Mouse (Mus musculus): ENCODE results near the gene Tent5a. TPM values are rescaled to one million over a fixed set of nuclear protein-coding genes. Genes with fewer than 3 reads are reported as not detected.
A peak's percentile ranks its signal among the peaks of the same experiment; 100 is the strongest.

Gene Tent5a
- 6.1 and 6.9 TPM in 2 replicates for polyA plus RNA-seq (2016; fragmentation: Nextera tagmentation; extraction: Ambion mirVana)

- Histone ChIP-seq H3K27ac (peak within 1 kb of the TSS; percentile 57; the same call in 1 of the 2 replicates), H3K4me3 (peak within 1 kb of the TSS; percentile 74), H3K36me3 (no peaks in the 10 kb centered on the region), H3K9ac (peak within 1 kb of the TSS; percentile 60), H3K4me1 (no peaks in the 10 kb centered on the region), H3K4me2 (replicated peaks) (peak within 1 kb of the TSS; percentile 91), H3K27me3 (peaks cover 22% of the 10 kb centered on the region), H3K9me3 (no peaks in the 10 kb centered on the region)
- peak; percentile 90 for ATAC-seq (ENCODE audit: insufficient number of reproducible peaks, insufficient read depth, low FRiP score, low TSS enrichment)
- WGBS, result under 1% methylated on average over 72 of the region's 72 CpGs
Measured at GRCm38 (mm10) chr9:85327242-85328211, at the start of gene Tent5a. TSS of gene Tent5a (minus strand) at chr9:85327348.

- 85% methylated on average over 3 of the region's 3 CpGs for WGBS
- Histone ChIP-seq H3K4me3 (no peak overlapping the region), H3K27ac (no peak overlapping the region), H3K9me3 (no peaks in the 10 kb centered on the region), H3K27me3 (no peaks in the 10 kb centered on the region), H3K4me2 (replicated peaks) (no peak overlapping the region), H3K9ac (no peak overlapping the region), H3K36me3 (no peaks in the 10 kb centered on the region), H3K4me1 (no peaks in the 10 kb centered on the region)
- ATAC-seq (ENCODE audit: insufficient number of reproducible peaks, insufficient read depth, low FRiP score, low TSS enrichment), result no peak
Measured at GRCm38 (mm10) chr9:85376643-85377307, 49.6 kb upstream of the Tent5a start.

GRCm38 (mm10) chr9:85375152-85375551, 48.0 kb upstream of the Tent5a start:
- no peaks in the 10 kb centered on the region for H3K9me3 ChIP-seq
- no peak overlapping the region for H3K4me3 ChIP-seq
- WGBS, result 77% methylated on average over 4 of the region's 4 CpGs
- no peaks in the 10 kb centered on the region for H3K4me1 ChIP-seq
- no peak overlapping the region for H3K9ac ChIP-seq
- no peak for ATAC-seq (ENCODE audit: insufficient number of reproducible peaks, insufficient read depth, low FRiP score, low TSS enrichment)
- no peaks in the 10 kb centered on the region for H3K36me3 ChIP-seq
- no peak overlapping the region for H3K4me2 ChIP-seq (replicated peaks)
- no peak overlapping the region for H3K27ac ChIP-seq
- no peaks in the 10 kb centered on the region for H3K27me3 ChIP-seq

DNA sequence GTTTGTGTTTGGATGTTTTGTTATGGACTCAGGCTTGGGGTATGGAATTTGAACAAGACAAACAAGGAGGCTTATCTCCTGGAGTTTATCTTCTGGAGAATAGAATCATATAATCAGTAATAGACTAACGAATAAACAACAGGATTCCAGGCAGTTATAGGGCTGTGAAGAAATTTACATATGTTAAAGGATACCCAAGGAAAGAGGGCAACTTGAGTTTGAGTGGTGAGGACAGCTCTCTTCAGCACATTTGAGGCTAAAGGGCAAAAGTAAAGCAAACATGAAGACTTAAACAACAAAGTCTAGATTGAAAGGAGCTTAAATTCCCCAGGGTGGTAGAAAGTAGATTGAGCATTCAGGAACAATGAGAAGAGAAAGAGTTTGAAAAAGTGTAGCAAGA, 44.9 kb upstream of the Tent5a start:
- H3K4me1 ChIP-seq, result no peaks in the 10 kb centered on the region
- H3K4me3 ChIP-seq, result no peak overlapping the region
- no peak for ATAC-seq (ENCODE audit: insufficient number of reproducible peaks, insufficient read depth, low FRiP score, low TSS enrichment)
- no peak overlapping the region for H3K4me2 ChIP-seq (replicated peaks)
- no peaks in the 10 kb centered on the region for H3K36me3 ChIP-seq
- H3K27ac ChIP-seq, result no peak overlapping the region
- H3K27me3 ChIP-seq, result no peaks in the 10 kb centered on the region
- H3K9ac ChIP-seq, result no peak overlapping the region
- no peaks in the 10 kb centered on the region for H3K9me3 ChIP-seq
- WGBS, result 71% methylated on average over 1 of the region's 1 CpGs

DNA sequence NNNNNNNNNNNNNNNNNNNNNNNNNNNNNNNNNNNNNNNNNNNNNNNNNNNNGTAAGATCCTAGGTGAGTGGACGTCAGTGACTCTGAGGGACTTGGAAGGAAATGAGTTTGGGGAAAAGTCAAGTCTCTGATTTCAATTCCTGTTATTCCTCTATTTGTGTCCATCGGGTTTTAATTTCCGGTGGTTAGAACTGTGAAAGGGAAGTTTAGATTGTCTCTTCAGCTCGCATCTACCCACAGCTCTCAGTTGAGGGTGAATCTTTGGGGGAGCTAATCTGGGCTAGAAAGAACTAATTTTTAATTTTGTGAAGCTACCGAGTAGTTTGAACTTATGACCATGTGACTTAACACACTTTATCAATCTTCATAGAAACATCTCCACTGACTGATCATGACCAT, 42.4 kb upstream of the Tent5a start:
- H3K36me3 ChIP-seq, result no peaks in the 10 kb centered on the region
- 78% methylated on average over 5 of the region's 5 CpGs for WGBS
- no peaks in the 10 kb centered on the region for H3K27me3 ChIP-seq
- no peak for ATAC-seq (ENCODE audit: insufficient number of reproducible peaks, insufficient read depth, low FRiP score, low TSS enrichment)
- no peak overlapping the region for H3K4me2 ChIP-seq (replicated peaks)
- H3K9me3 ChIP-seq, result no peaks in the 10 kb centered on the region
- no peaks in the 10 kb centered on the region for H3K4me1 ChIP-seq
- H3K27ac ChIP-seq, result no peak overlapping the region
- no peak overlapping the region for H3K4me3 ChIP-seq
- no peak overlapping the region for H3K9ac ChIP-seq

- no peak for ATAC-seq (ENCODE audit: insufficient number of reproducible peaks, insufficient read depth, low FRiP score, low TSS enrichment)
- H3K9me3 ChIP-seq, result no peaks in the 10 kb centered on the region
- H3K4me1 ChIP-seq, result no peaks in the 10 kb centered on the region
- 74% methylated on average over 7 of the region's 7 CpGs for WGBS
- H3K4me3 ChIP-seq, result no peak overlapping the region
- no peak overlapping the region for H3K4me2 ChIP-seq (replicated peaks)
- no peak overlapping the region for H3K27ac ChIP-seq
- H3K9ac ChIP-seq, result no peak overlapping the region
- H3K27me3 ChIP-seq, result no peaks in the 10 kb centered on the region
- no peaks in the 10 kb centered on the region for H3K36me3 ChIP-seq
Measured at GRCm38 (mm10) chr9:85357154-85357860, 30.2 kb upstream of the Tent5a start.

DNA sequence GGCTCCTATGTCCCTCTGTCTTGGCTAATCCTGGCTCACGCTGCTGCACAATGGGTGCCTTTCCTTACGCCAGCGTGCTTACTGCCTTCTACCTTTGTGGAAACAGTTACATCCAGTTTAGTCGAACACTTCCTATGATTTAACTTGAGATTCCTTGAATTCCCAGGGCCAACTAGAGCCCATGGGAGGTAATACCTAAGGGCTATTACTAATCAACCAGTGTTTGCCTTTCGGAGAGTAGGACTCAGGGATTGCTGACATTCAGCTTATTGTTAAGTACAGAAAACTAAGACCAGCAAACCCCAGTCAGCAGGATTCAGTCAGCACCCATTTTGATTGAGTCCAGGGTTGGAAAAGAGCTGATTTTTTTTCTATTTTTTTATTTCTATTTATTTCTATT, 28.4 kb upstream of the Tent5a start:
- H3K9ac ChIP-seq, result no peak overlapping the region
- no peaks in the 10 kb centered on the region for H3K27me3 ChIP-seq
- no peaks in the 10 kb centered on the region for H3K4me1 ChIP-seq
- no peak for ATAC-seq (ENCODE audit: insufficient number of reproducible peaks, insufficient read depth, low FRiP score, low TSS enrichment)
- 70% methylated on average over 5 of the region's 5 CpGs for WGBS
- H3K27ac ChIP-seq, result no peak overlapping the region
- H3K36me3 ChIP-seq, result no peaks in the 10 kb centered on the region
- no peak overlapping the region for H3K4me2 ChIP-seq (replicated peaks)
- H3K9me3 ChIP-seq, result no peaks in the 10 kb centered on the region
- H3K4me3 ChIP-seq, result no peak overlapping the region

GRCm38 (mm10) chr9:85347823-85348523, 20.8 kb upstream of the Tent5a start:
- no peaks in the 10 kb centered on the region for H3K9me3 ChIP-seq
- no peak overlapping the region for H3K4me3 ChIP-seq
- no peaks in the 10 kb centered on the region for H3K27me3 ChIP-seq
- no peak overlapping the region for H3K27ac ChIP-seq
- no peak for ATAC-seq (ENCODE audit: insufficient number of reproducible peaks, insufficient read depth, low FRiP score, low TSS enrichment)
- H3K36me3 ChIP-seq, result no peaks in the 10 kb centered on the region
- H3K9ac ChIP-seq, result no peak overlapping the region
- WGBS, result 75% methylated on average over 10 of the region's 10 CpGs
- no peaks in the 10 kb centered on the region for H3K4me1 ChIP-seq
- no peak overlapping the region for H3K4me2 ChIP-seq (replicated peaks)

DNA sequence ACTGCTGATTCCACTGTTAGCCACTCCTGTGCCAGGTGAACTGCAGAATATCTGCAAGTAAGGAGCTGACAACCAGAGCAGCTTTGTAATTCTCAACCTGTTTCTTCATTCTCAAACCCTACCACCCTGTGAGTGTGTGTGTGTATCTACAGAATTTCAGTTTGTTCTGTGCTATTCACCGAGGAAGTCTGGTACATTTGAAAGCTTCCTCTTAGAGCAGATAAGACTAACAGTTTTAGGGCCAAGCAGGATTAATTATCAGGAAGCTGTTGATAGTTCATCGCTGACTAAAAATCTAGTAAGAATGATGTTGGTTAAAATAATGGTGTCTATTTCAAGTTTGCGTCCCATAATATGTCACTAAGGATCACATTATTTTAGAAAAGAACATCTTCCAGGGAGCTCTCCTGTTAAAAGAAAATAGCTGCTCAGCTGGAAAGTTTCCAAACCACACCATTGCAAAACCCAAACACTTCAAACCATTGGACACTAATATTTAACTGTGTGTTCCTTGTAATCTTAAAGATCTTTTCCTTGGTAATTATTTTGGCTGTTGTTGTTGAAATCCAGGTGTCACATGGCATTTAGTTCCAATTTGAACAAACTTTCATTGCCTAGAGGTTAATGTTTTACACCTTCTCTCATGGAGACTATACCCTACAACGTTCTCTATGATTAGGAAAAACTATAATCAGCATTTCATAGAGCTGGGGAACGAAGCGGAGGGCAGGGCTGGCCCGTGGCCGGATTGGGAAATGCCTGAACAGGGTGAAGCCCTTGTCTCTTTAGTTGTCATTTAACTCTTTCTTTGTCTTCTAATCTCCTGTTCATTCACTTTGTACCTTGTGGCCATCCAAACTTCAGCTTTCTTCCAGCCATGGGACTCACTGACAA, 16.0 kb upstream of the Tent5a start:
- ATAC-seq (ENCODE audit: insufficient number of reproducible peaks, insufficient read depth, low FRiP score, low TSS enrichment), result no peak
- no peaks in the 10 kb centered on the region for H3K4me1 ChIP-seq
- no peak overlapping the region for H3K4me2 ChIP-seq (replicated peaks)
- H3K27ac ChIP-seq, result no peak overlapping the region
- H3K4me3 ChIP-seq, result no peak overlapping the region
- no peaks in the 10 kb centered on the region for H3K9me3 ChIP-seq
- no peaks in the 10 kb centered on the region for H3K36me3 ChIP-seq
- H3K27me3 ChIP-seq, result no peaks in the 10 kb centered on the region
- WGBS, result 80% methylated on average over 8 of the region's 8 CpGs
- H3K9ac ChIP-seq, result no peak overlapping the region

DNA sequence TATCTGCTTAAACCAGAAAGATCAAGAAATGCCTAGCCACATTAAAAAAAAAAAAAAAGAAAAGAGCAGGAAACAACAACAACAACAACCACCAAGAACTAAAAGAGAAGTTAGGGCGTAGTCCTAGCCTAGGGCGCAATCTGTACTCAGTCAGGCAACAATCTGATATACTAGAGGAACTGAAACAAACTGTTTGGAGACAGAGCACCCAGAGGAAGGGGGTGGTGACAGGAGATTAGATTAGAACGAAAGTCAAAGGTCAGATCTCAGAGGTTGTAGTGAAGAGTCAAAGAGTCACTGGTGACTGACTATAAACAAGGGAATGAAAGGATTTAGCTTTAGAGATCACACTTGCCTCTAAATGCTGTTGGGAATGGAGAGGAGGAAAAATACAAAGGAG, 13.2 kb upstream of the Tent5a start:
- H3K4me2 ChIP-seq (replicated peaks), result no peak overlapping the region
- 72% methylated on average over 3 of the region's 3 CpGs for WGBS
- no peaks in the 10 kb centered on the region for H3K4me1 ChIP-seq
- no peak for ATAC-seq (ENCODE audit: insufficient number of reproducible peaks, insufficient read depth, low FRiP score, low TSS enrichment)
- H3K27me3 ChIP-seq, result no peaks in the 10 kb centered on the region
- no peaks in the 10 kb centered on the region for H3K36me3 ChIP-seq
- no peak overlapping the region for H3K27ac ChIP-seq
- no peaks in the 10 kb centered on the region for H3K9me3 ChIP-seq
- no peak overlapping the region for H3K9ac ChIP-seq
- H3K4me3 ChIP-seq, result no peak overlapping the region
